Comparison of ENCODE assay signal across 1 mouse cellular context in genomic region chr10:80742180-80742978, GRCm38 (mm10).
TF ChIP-seq lines count a peak whose summit lies in the region.

Ap3d1 (minus strand) TSS chr10:80742264.

TF ChIP-seq in CH12.LX, 34 proteins besides CTCF, POLR2A, EP300 and RAD21 (continued from another document):
- TF ChIP-seq TBP (conservative IDR thresholded peaks at IDR 0.05; ENCODE audit: low read depth, low read length) (peak; percentile 62; the same call in 1 of the 2 replicates), ZC3H11A (IDR thresholded peaks at IDR 0.05; ENCODE audit: low read depth, low read length) (no peak), ZNF384 (IDR thresholded peaks at IDR 0.05; ENCODE audit: low read depth, low read length) (no peak), ELF1 (IDR thresholded peaks at IDR 0.05; ENCODE audit: low read depth, low read length) (peak; percentile 94), ETS1 (conservative IDR thresholded peaks at IDR 0.05; ENCODE audit: low read depth, low read length) (no peak), MAX (IDR thresholded peaks at IDR 0.05; ENCODE audit: low read length) (peak; percentile 91), MXI1 (IDR thresholded peaks at IDR 0.05; ENCODE audit: low read depth, low read length) (peak; percentile 99), HCFC1 (IDR thresholded peaks at IDR 0.05; ENCODE audit: low read depth, low read length) (peak; percentile 75), E2F4 (IDR thresholded peaks at IDR 0.05; ENCODE audit: insufficient replicate concordance, low read depth, low read length) (no peak), MYC (IDR thresholded peaks at IDR 0.05; ENCODE audit: low read depth, low read length) (peak; percentile 92), TCF12 (IDR thresholded peaks at IDR 0.05; ENCODE audit: low read depth, low read length) (no peak), NRF1 (IDR thresholded peaks at IDR 0.05; ENCODE audit: low read depth, low read length) (peak; percentile 79), MAFK (IDR thresholded peaks at IDR 0.05; ENCODE audit: insufficient replicate concordance, low read length) (no peak)
TF ChIP-seq in CH12.LX: peak in this region for 15.
